Mouse (Mus musculus) spleen, adult 2 months (tissue): ENCODE results near the gene Pbx1.

Experiments used
- CTCF ChIP-seq: fragments of 200-500 bp; IDR thresholded peaks from 2 replicates; pipeline ENCODE4 v1.5.1; 2011; ENCODE audit warnings: mild to moderate bottlenecking, inconsistent platforms; ENCODE audit not compliant: insufficient read depth, insufficient read length, insufficient replicate concordance; ENCODE audit errors: extremely low read depth
- POLR2A ChIP-seq: fragments of 200-500 bp; IDR thresholded peaks from 2 replicates; pipeline ENCODE4 v1.6.1; 2011; ENCODE audit warnings: low read depth, low read length, inconsistent platforms

DNA sequence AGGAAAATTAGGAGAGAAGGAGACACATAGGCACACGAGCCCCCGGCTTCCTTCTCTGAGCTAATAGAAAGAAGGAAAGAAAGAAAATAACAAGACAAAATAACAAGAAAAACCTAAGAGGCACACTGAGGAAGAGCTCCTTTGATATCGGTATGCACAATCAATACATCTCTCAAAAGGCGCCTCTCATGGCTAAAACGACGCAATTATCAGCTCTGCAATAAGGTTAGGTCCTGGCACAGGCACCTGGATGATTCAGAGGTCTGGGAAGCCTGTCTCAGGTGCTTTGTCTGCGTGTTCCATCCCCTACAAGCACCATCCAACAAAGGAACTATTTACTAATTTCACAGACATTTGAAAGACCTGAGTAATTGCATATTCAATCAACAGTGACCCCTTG lies 5.8 kb downstream of the Pbx1 start:
- TF ChIP-seq CTCF, result no peak
- TF ChIP-seq POLR2A, result no peak
